Mouse (Mus musculus): ENCODE results near the gene Cdc42bpg. TPM values are rescaled to one million over a fixed set of nuclear protein-coding genes. Genes with fewer than 3 reads are reported as not detected.
A peak's percentile ranks its signal among the peaks of the same experiment; 100 is the strongest.

Cdc42bpg gene
- polyA plus RNA-seq, 1 experiment from 2014 or later: 0.60 TPM

GRCm38 (mm10) chr19:6268670-6269132 is 37.6 kb upstream of the Cdc42bpg start:
- no peak for ATAC-seq (ENCODE audit: extremely low read depth, insufficient number of reproducible peaks, low FRiP score, low TSS enrichment)
- WGBS: 77% methylated on average over 7 of the region's 7 CpGs
- no peak overlapping the region for H3K4me2 ChIP-seq

GRCm38 (mm10) chr19:6269798-6270475 is 36.3 kb upstream of the Cdc42bpg start:
- Histone ChIP-seq H3K4me3 (no peak overlapping the region), H3K27ac (replicated peaks) (no peak overlapping the region), H3K4me1 (0 out of 2 replicates have a peak, but pooled peaks cover 3% of the 10 kb centered on the region), H3K9ac (no peak overlapping the region), H3K9me3 (no peaks in the 10 kb centered on the region), H3K36me3 (no peaks in the 10 kb centered on the region), H3K4me2 (no peak overlapping the region), H3K27me3 (replicated peaks) (peaks cover 20% of the 10 kb centered on the region)
- ATAC-seq (ENCODE audit: extremely low read depth, insufficient number of reproducible peaks, low FRiP score, low TSS enrichment): no peak
- WGBS: 82% methylated on average over 8 of the region's 8 CpGs

More at GRCm38 (mm10) chr19:6268670-6269132, 37.6 kb upstream of the Cdc42bpg start:
- no peaks in the 10 kb centered on the region for H3K9me3 ChIP-seq
- no peak overlapping the region for H3K9ac ChIP-seq
- H3K4me3 ChIP-seq: no peak overlapping the region
- H3K27ac ChIP-seq (replicated peaks): no peak overlapping the region
- H3K27me3 ChIP-seq (replicated peaks): peaks cover 20% of the 10 kb centered on the region
- no peaks in the 10 kb centered on the region for H3K36me3 ChIP-seq
- 0 out of 2 replicates have a peak, but pooled peaks cover 3% of the 10 kb centered on the region for H3K4me1 ChIP-seq

- Histone ChIP-seq H3K9me3 (no peaks in the 10 kb centered on the region), H3K4me3 (no peak overlapping the region), H3K4me1 (peaks cover 9% of the 10 kb centered on the region), H3K4me2 (no peak overlapping the region), H3K27ac (replicated peaks) (no peak overlapping the region), H3K36me3 (no peaks in the 10 kb centered on the region), H3K27me3 (replicated peaks) (peaks cover 20% of the 10 kb centered on the region), H3K9ac (0 out of 2 replicates have a peak overlapping the region, but pooled peaks have one; percentile 44)
- ATAC-seq (ENCODE audit: extremely low read depth, insufficient number of reproducible peaks, low FRiP score, low TSS enrichment): no peak
- WGBS: 49% methylated on average over 9 of the region's 9 CpGs
Observed at GRCm38 (mm10) chr19:6270661-6271060, 35.6 kb upstream of the Cdc42bpg start.

DNA sequence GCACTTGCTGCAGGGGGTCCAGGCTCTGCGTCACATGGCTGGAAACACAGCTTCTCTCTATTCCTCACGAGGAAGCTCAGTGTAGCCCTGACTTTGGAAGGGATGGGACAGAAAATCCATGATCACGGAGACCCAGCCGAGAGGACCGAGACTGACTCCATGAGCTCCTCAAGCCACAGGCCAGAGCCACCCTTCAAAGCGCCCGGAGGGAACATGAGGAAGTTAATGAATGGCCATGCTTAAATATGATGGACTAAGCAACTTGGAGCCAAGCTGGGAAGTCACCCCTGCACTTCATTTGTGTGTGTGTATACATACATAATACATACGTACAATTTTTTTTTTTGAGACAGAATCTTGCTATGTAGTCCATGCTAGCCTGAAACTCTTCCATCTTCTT is 35.0 kb upstream of the Cdc42bpg start:
- ATAC-seq (ENCODE audit: extremely low read depth, insufficient number of reproducible peaks, low FRiP score, low TSS enrichment): no peak
- H3K9ac ChIP-seq: peak overlapping the region; percentile 44; the same call in 1 of the 2 replicates
- peaks cover 20% of the 10 kb centered on the region for H3K27me3 ChIP-seq (replicated peaks)
- peaks cover 14% of the 10 kb centered on the region for H3K4me1 ChIP-seq
- no peak overlapping the region for H3K4me3 ChIP-seq
- 37% methylated on average over 8 of the region's 8 CpGs for WGBS
- H3K27ac ChIP-seq (replicated peaks): no peak overlapping the region
- H3K9me3 ChIP-seq: no peaks in the 10 kb centered on the region
- no peaks in the 10 kb centered on the region for H3K36me3 ChIP-seq
- no peak overlapping the region for H3K4me2 ChIP-seq

GRCm38 (mm10) chr19:6272053-6272452 is 34.2 kb upstream of the Cdc42bpg start:
- no peak overlapping the region for H3K4me3 ChIP-seq
- no peak for ATAC-seq (ENCODE audit: extremely low read depth, insufficient number of reproducible peaks, low FRiP score, low TSS enrichment)
- no peaks in the 10 kb centered on the region for H3K9me3 ChIP-seq
- no peak overlapping the region for H3K27ac ChIP-seq (replicated peaks)
- no peak overlapping the region for H3K4me2 ChIP-seq
- WGBS: 69% methylated on average over 7 of the region's 7 CpGs
- H3K36me3 ChIP-seq: no peaks in the 10 kb centered on the region
- no peak overlapping the region for H3K9ac ChIP-seq
- peaks cover 17% of the 10 kb centered on the region for H3K27me3 ChIP-seq (replicated peaks)
- peaks cover 14% of the 10 kb centered on the region for H3K4me1 ChIP-seq

DNA sequence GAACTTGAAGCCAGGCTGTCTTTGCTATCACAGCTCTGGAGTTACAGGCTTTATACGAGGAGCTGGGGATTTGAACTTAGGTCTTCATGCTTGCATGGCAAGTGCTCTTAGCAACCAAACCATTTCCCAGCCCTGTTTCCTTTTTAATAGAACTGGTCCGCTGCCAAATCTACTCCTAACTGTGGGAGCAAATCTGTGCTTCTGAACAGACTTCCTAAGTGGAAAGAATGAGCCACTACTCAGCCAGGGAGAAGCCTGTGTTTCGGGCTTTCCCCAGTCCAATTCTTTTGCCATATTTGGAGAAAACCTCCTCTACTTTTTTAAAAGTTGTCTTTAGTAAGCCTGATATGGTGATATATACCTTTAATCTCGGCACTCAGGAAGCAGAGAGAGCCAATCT is 33.5 kb upstream of the Cdc42bpg start:
- peaks cover 14% of the 10 kb centered on the region for H3K27me3 ChIP-seq (replicated peaks)
- peaks cover 16% of the 10 kb centered on the region for H3K4me1 ChIP-seq
- H3K9me3 ChIP-seq: no peaks in the 10 kb centered on the region
- no peak overlapping the region for H3K9ac ChIP-seq
- peak overlapping the region; percentile 37 for H3K27ac ChIP-seq (replicated peaks)
- H3K4me2 ChIP-seq: no peak overlapping the region
- WGBS: 59% methylated on average over 4 of the region's 4 CpGs
- no peak overlapping the region for H3K4me3 ChIP-seq
- H3K36me3 ChIP-seq: no peaks in the 10 kb centered on the region
- no peak for ATAC-seq (ENCODE audit: extremely low read depth, insufficient number of reproducible peaks, low FRiP score, low TSS enrichment)

DNA sequence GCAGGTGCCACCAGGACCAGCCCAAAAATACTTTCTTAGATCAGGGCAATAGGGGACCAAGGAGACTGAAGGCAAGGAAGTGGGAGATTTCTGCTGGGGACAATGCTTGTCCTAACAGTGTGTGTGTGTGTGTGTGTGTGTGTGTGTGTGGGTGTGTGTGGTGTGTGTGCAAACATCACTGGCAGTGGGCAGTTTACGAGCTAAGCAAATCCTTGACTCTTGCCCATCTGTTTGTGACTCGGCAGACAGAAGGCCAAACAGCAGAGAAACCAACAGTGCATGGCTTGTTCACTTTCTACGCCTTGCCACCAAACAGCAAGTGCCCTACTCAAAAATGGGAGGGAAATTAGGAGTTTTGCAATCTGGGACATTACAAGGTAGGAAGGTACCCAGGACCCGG is 32.7 kb upstream of the Cdc42bpg start:
- 79% methylated on average over 4 of the region's 4 CpGs for WGBS
- Histone ChIP-seq H3K4me3 (no peak overlapping the region), H3K4me2 (no peak overlapping the region), H3K4me1 (peaks cover 22% of the 10 kb centered on the region), H3K27ac (replicated peaks) (peak overlapping the region; percentile 37; the same call in 1 of the 2 replicates), H3K27me3 (replicated peaks) (peaks cover 14% of the 10 kb centered on the region), H3K9me3 (no peaks in the 10 kb centered on the region), H3K36me3 (no peaks in the 10 kb centered on the region), H3K9ac (no peak overlapping the region)
- no peak for ATAC-seq (ENCODE audit: extremely low read depth, insufficient number of reproducible peaks, low FRiP score, low TSS enrichment)

DNA sequence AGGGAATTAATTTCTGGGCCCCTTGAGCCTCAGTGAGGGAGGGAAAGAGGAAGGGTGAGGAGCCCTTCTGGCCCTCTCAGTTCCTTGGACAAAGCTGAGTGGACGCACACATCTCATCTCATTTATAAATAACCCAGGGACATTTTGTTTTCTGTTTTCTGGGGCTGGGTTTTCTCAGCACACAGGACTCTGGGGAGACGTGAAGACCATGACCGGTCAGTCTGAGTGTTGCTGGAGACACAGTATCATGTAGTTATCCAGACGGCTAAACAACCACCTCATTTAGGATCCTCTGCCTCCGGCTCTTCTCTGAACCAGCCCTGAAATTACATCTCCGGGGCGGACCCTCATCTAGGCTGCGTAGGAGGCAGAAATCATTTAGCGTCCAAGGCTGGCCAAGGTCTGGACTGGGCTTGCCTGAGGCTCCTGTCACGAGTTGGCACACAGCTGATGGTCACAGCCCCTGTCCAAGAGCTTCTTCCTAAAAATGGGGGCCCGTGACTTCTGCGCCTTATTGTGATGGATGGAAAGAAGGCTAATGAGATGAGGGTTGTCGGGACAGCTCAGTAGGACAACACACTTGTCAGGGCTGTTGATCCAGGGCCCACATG is 32.2 kb upstream of the Cdc42bpg start:
- no peak for ATAC-seq (ENCODE audit: extremely low read depth, insufficient number of reproducible peaks, low FRiP score, low TSS enrichment)
- WGBS: 87% methylated on average over 13 of the region's 13 CpGs
- no peak overlapping the region for H3K4me2 ChIP-seq
- H3K27ac ChIP-seq (replicated peaks): no peak overlapping the region
- no peak overlapping the region for H3K4me3 ChIP-seq
- H3K9ac ChIP-seq: no peak overlapping the region
- H3K27me3 ChIP-seq (replicated peaks): peaks cover 14% of the 10 kb centered on the region
- no peaks in the 10 kb centered on the region for H3K36me3 ChIP-seq
- H3K9me3 ChIP-seq: no peaks in the 10 kb centered on the region
- peaks cover 27% of the 10 kb centered on the region for H3K4me1 ChIP-seq

- H3K4me1 ChIP-seq: peaks cover 45% of the 10 kb centered on the region
- H3K4me3 ChIP-seq: peak overlapping the region; percentile 92
- peak overlapping the region; percentile 92 for H3K4me2 ChIP-seq
- no peak for ATAC-seq (ENCODE audit: extremely low read depth, insufficient number of reproducible peaks, low FRiP score, low TSS enrichment)
- WGBS: 9% methylated on average over 15 of the region's 15 CpGs
- H3K27me3 ChIP-seq (replicated peaks): peaks cover 11% of the 10 kb centered on the region
- H3K9me3 ChIP-seq: no peaks in the 10 kb centered on the region
- peak overlapping the region; percentile 78 for H3K9ac ChIP-seq
- H3K27ac ChIP-seq (replicated peaks): peak overlapping the region; percentile 84
- peaks cover 10% of the 10 kb centered on the region for H3K36me3 ChIP-seq
Observed at GRCm38 (mm10) chr19:6275740-6276389, 30.4 kb upstream of the Cdc42bpg start.

DNA sequence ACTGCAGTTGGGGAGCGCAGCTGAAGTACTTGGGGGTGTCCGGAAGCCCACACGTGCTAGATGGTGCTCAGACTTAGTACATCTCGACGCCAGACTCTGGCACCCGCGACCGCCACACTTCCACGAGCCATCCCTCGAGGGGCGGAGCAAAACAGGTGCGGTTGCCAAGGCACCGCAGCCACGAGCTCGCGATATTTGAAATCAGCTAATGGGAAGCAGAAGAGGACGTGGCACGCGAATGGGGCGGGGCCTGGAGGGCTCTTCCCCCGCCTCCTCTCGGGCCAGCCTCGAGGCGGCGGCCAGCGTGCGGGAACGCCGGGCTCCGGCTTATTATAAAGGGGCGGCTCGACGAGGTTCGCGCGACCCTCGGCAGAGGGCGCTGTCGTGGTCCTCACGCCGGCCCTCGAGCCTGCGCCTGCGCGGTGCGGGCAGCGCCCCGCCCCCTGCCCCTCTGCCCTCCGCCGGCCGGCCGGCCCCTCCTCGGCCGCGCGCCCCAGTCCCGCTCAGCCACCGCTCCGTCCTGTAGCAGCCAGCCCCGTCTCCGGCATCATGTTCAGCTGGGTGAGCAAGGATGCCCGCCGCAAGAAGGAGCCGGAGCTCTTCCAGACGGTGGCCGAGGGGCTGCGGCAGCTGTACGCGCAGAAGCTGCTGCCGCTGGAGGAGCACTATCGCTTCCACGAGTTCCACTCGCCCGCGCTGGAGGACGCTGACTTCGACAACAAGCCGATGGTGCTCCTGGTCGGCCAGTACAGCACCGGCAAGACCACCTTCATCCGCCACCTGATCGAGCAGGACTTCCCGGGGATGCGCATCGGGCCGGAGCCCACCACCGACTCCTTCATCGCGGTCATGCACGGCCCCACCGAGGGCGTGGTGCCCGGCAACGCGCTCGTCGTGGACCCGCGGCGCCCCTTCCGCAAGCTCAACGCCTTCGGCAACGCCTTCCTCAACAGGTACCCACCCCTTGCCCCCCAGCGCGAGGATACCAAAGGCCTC is 29.5 kb upstream of the Cdc42bpg start, which contains the start of gene Ehd1:
Gene Ehd1, plus strand, starts transcription at position 300 of the 996 bp plus-strand sequence.
- H3K4me3 ChIP-seq: peak within 1 kb of the TSS; percentile 92
- no peaks in the 10 kb centered on the region for H3K9me3 ChIP-seq
- H3K27me3 ChIP-seq (replicated peaks): peaks cover 4% of the 10 kb centered on the region; the same call in 1 of the 2 replicates
- peak within 1 kb of the TSS; percentile 84 for H3K27ac ChIP-seq (replicated peaks)
- ATAC-seq (ENCODE audit: extremely low read depth, insufficient number of reproducible peaks, low FRiP score, low TSS enrichment): peak; percentile 87
- under 1% methylated on average over 103 of the region's 106 CpGs for WGBS
- H3K9ac ChIP-seq: peak within 1 kb of the TSS; percentile 96
- peaks cover 53% of the 10 kb centered on the region for H3K4me1 ChIP-seq
- peaks cover 19% of the 10 kb centered on the region for H3K36me3 ChIP-seq
- peak within 1 kb of the TSS; percentile 92 for H3K4me2 ChIP-seq
